Mouse (Mus musculus) heart, postnatal 14 days (tissue): ENCODE measurements around the gene Crygn. TPM values are rescaled to one million over a fixed set of nuclear protein-coding genes. Genes with fewer than 3 reads are reported as not detected.

ENCODE experiments used
- DNase-seq, 2 experiments: peaks; one replicate each; pipeline ENCODE4 v3.0.0; 2021 to 2022
- intact Hi-C: fragments of 180-260 bp; cut with DNase I; formaldehyde crosslinking; loops from one replicate; pipeline ENCODE4 v1.15.1; 2025
- total RNA-seq, 2 experiments: library from RNA; stranded (reverse); gene quantifications; 2 replicates each; pipeline ENCODE4 v1.2.3; 2021

The Crygn gene
- total RNA-seq, 2 experiments from 2014 or later = 2.8 TPM; not detected in 1

DNA sequence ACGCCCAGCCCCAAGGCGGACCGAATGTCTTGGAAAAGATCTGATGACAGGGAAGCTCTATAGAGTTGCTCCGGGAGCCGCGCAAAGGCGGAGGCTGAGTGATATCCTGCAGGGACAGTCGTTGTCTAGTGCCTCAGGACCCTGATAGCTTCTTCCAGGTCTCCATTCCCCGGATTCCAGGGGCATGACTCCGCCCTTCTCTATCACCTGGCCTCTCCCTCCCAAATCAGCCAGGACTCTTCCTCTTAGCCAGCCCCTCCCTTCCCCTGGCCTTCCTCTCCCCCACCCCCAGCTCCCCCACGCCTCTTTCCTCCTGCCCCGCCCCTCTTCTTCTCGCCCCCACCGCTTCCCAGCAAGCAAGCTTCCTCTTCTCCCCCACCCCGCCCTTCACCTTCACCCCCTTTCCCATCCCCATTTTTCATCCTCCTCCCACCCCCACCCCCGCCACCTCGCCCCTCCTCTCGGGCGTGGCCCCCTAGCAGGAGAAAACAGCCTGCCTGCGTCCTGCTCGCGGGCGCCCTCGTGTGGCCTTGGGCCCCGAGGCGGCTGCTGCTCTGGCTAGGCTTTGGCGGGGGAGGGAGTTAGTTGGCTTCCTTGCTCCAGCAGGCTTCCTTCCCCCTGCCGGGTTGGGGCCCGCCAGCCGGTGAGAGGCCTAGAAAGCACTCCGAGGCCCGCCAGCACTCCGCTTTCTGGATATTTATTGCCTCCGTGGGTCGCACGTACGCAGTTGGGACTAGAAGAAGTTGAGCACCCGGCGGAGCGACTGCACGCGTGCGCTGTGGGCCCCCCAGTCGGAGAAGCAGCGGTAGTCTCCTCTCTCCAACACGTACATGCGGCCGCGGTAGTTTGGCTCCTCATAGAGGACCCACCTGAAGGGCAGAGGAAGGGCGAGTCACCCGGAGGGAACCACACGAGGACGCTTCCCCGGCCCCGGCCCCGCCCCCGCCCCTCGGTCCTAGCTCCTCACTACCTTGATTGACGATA lies 7.2 kb downstream of the Crygn start:
- DNase-seq = peak; percentile 94 to 95
- intact Hi-C loops = loop anchor here (1.0 to 2.0 kb wide), 3 partner anchors 28 to 76 kb away; no protein-coding TSS in a partner anchor

DNA sequence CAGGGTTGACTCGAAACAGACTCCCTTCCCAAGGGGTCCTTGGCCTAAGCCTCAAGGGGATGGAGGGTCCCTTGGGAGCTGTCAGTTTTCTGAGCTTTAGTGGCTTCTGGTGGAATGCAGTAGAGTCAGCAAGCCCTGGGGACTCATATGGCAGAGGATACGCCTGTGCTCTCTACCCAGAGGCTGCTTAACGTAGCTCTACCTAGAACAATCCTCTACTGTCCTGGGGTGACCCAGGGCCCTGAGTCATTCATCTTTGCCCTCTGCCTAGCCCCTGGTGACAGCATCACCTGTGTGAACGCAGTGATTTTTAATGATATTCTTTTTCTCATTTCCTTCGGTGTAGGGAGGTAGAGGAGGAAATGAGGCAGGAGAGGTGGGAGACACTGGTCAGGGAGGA lies 8.1 kb downstream of the Crygn start:
- intact Hi-C loops = loop anchor here (2.0 to 5.0 kb wide), 3 partner anchors 42 to 75 kb away; no protein-coding TSS in a partner anchor
- DNase-seq = no peak

DNA sequence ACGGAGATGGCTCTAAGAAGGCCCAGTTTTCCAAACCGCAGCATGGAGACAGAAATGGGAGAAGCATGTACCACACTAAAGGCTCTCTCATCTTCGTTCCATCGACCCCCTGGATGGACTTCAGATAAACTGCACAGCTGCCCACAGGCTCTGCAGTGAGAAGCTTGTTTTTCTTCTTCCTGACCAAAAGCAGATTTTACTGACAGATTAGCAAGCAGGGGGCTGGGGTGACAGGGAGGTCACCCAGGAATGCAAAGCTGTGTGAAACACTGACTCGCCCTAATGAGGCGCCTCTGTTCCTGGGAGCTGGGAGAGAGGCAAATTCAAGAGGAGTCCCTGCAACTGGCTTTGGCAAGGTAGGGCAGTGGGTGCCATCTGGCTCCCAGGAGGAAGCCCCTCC lies 10.3 kb downstream of the Crygn start:
- DNase-seq = no peak
- intact Hi-C loops = loop anchor here (5.0 kb wide), 1 partner anchor 40 kb away; no protein-coding TSS in a partner anchor

DNA sequence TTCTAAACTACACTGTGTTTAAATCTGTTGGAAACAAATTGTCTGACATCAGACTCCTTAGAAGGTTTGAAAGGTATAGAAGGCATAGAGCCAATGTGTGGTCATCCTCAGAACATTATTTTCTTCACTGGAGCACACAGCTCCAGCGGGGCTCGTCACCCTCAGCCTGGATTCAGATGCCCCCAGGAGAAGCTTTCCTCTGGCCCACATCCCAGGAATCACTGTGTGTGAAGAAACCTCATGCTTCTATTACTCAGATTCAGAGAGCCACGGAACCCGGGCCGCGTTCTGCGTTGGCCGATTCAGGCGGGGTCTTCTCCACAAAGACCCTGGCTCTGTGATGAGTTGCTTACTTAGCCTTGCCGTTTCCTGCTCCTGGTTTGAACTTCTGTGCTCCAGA lies 13.9 kb downstream of the Crygn start:
- intact Hi-C loops = no loop called here
- no peak for DNase-seq

DNA sequence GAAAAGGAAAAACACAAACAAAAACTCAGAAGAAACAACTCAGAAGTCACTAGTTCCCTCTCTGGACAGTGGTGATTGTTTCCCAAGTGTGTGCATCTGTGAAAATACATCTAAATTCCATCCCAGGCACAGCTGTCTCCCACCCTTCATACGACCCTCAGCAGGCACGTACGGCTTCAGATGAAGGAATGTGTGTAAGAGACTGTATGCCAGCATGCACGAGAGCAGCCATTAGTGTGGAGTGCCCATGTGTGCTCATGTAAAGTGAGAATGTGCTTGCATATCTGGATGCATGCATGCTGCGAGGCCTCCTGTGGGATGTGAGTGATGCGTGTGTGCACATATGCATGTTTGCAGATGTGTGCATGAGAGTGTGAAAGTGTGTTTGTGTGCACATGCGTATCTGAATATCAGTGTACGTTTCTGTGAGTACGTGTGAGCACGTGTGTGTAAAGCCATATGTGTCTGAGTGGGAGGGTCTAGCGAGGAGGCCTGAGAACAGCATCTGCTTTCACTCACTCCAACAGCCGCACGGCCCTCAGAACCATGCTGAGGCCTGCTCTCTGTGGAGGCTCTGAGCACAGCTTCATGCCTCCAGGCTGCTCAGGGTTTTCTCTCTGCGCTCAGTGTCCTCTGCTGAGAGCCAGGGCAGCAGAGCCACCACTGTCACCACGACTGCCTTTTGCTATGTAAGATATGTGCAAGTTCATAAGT lies 16.5 kb downstream of the Crygn start:
- no peak for DNase-seq
- intact Hi-C loops = no loop called here

DNA sequence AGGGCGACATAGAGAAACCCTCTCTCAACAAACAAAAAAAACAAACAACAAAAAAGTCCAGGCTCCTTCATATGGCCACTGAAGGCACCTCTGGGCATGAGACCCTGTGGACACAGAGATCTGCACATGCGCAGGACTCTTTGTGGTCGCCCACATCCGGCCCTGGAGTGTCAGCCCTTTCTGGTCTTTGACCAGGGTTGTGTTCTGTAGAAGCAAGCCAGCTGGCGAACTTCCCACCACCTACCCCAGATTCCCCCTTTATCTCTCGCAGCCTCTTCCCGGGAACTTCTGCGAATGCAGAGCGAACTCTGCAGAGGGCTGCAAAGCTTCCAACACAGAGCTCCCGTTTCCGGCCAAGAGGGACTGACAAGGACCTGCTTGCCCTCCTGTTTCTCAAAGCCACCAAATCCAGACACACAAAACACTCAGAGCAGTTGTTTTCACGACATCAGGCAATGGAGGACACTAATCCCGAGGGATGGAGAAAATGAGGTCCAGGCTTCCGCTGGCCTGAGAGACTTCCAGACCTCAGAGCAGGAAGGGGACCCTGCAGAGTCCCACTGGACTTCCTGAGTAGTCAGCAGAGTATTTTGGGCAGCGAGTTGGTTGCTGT lies 18.6 kb downstream of the Crygn start:
- intact Hi-C loops = no loop called here
- DNase-seq = peak; percentile 83 to 89

DNA sequence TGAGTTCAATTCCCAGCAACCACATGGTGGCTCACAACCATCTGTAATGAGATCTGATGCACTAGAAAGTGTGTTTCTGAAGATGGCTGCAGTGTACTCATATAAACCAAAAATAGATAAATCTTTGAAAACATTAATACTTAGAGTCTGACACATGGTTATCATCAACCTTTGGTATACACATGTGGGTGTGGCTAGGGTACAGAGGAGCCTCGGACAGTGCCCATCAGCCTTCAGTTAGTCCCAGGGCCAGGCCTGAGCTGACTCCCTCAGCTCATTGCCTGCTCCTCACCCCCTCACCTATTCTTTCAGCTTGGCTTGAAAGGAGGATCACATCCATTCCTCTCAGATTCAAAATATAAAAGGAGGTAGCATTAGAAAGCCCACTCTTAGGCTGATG lies 19.3 kb downstream of the Crygn start:
- no peak for DNase-seq
- intact Hi-C loops = no loop called here

DNA sequence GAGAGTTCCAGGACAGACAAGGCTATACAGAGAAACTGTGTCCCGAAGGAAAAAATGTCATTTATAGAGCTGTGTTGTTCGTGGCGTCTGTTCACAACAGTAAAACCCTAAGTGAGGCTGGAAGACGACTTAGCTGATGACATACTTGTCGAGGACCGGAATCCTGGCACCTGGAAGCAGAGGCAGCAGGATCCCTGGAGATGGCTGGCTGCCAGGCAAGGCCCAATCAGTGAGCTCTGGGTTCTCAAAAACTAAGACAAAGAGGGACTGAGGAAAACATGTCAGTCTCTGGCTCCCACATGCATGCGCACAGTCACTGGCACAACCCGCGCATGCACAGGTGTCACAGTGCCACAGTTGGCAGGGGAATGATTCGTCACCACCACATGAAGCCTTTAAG lies 20.2 kb downstream of the Crygn start:
- intact Hi-C loops = no loop called here
- DNase-seq = no peak

DNA sequence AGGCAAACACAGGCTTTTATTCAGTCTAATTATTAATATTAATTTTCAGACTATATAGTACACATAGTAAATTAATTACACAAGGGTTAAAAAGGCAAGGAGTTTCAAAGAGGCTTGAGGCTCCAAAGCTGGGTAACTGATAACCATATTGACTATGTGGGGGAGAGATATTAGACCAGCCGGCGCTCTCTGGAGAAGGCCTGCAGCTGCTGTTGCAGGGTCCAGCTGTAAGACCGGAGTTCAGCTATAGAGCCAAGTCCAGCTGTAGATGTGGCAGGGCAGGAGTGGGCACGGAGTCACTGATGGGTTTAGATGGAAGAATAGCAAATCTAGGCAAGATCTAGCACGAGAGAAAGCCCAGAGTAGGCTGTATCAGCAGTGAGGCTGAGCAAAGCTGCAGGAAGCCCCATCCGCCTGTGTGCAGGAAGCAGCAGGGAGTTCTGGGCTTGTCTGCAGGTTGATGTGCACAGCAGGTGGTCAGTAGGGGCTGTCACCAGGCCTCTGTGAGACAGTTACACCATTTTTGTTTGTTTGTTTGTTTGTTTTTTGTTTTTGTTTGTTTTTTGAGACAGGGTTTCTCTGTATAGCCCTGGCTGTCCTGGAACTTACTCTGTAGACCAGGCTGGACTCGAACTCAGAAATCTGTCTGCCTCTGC lies 23.9 kb downstream of the Crygn start:
- no peak for DNase-seq
- intact Hi-C loops = no loop called here

DNA sequence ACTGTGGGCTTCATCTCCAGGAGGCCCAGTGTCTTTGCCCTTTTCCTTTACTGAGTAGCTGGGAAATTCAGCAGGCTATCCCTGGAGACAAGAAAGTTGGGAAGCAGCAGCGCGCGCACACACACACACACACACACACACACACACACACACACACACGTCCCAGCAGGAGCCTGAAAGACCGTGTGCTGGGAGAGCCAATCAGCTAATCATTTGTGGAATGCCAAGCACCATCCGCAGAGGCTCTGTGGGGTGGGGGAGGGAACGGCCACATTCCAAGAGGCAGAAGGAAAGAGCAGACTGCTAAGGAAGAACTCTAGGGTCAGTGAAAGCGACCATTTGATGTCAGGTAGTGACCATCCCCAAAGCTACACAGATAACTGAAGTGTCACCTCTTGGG lies 24.7 kb downstream of the Crygn start:
- peak in 1 of 2 experiments; percentile 33 for DNase-seq
- intact Hi-C loops = no loop called here

DNA sequence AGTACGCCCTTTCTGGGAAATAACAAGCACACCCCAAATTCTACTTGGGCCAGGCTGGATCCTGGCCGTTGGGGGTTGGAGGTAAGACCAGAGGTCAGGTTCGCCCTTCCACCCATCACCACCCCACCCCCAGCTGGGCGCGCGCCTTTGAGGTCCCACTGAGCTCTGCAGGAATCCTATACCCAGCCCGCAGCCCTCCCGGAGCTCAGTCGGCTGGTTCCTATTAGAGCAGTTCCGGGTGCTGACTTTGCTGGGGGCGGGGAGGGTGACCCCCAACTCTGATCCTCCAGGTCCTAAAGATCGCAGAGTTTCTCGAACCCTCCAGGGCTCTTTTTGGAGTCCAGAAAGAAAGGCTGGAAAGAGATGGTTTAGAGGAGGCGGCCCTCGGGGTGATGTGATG lies 26.8 kb downstream of the Crygn start:
- intact Hi-C loops = no loop called here
- DNase-seq = no peak

DNA sequence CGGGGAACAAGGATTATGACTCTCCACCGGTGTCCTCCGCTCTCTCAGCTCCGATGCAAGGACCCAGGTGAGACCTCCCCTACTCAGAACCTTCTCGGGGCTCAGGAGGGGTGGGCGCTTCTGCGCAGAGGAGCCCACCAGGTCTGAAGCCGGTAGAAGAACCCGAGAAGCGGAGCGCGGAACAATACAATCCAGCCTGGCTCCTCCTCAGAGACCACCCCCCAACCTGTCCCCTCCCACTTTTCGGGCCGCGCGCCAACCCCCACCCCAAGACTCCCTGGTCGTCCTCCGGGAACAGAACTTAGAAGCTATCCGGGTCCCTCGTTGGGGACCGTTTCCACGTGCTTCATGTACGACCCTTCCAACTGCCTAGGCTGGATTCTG lies 27.3 kb downstream of the Crygn start, which contains the start of gene Wdr86:
TSS of gene Wdr86 (minus strand) at position 240 of the 384 bp plus-strand sequence.
- intact Hi-C loops = no loop called here

DNA sequence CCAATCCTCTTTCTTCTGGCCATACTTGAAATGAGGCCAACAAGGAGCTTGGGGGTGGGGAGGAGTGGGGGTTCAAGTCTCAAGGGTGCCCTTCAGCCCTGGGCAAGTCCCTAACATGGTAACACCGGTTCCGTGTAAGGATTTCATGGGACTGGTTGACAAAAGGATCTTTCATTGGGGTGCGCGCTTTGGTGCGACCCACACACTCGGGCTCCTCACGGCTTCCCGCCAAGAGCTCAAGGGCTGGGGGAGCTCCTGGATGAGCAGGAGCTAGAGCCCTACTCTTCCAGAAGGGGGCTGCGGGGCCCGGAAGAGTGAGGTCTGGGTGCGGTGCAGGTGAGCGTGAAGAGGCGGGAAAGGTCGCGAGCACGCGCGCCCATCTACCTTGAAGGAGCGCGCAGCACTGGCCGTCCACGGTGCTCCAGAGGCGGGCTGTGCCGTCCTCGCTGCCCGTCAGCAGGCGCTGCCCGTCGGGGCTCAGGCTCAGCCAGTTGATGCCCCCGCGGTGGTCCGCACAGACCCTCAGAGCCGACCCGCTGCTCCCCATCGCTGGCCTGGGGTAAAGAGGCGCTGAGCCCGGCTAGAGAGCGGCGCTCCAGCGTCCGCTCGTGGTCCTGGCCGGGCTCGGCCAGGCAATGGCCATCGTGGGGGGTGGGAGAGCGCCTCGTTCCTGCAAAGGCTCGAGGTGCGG lies 27.9 kb downstream of the Crygn start:
- no peak for DNase-seq
- intact Hi-C loops = no loop called here

More for the DNA sequence above, 27.3 kb downstream of the Crygn start, which contains the start of gene Wdr86:
- no peak for DNase-seq

DNA sequence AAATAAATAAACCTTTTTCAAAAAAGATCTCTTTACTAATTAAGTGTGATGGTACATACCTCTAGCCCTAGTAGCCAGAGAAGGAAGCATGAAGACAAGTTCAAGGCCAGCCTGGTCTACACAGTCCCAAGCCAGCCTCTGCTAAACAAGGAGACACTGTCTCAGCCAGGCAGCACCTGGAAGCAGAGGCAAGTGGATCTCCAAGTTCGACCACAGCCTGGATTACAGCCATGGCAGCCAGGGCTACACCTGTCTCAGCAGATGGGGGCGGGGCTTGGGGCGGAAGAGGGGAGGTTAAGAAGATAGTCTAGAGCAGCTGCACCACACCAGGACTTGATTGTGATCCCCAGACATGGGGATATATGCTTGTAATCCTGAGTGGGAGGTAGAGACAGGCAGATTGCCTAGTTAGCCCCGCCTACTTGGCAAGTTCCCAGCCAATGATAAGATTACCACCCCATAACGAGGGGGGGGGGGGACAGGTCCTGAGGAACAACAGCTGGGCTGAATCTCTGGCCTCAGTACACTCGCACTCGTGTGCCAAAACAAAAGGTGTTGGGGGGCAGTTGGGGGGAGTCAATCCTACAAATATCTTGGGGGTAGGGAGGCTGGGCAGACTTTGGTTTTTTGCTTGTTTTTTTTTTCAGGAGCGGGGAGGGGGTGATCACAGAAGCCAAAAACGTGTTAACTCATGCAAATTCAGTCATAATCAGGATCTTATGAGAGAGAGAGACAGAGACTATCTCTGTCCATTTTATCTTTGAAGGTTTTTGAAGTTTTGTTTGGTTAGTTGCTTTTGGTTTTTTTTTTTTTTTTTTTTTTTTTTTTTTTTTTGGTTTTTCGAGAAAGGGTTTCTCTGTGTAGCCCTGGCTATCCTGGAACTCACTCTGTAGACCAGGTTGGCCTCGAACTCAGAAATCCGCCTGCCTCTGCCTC lies 30.6 kb downstream of the Crygn start:
- intact Hi-C loops = no loop called here
- DNase-seq = peak; percentile 25 to 57

DNA sequence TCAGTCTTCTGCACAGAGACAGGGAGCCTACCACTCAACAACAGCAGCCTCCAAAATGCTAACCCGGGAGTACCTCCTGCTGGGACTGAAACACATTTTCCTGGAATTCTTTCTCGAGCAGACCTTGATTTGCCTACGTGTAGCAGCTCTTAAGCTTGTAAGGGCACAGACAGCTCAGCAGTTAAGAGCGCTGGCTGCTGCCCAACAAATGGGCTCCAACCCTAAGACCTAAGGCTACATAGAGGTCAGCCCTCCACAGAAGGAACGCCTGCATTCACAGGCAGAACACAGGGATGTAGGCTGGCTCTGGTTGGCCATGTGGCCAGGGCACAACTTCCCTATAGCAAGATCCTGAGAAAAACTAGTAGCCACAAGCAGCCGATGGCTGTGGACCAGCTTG lies 31.9 kb downstream of the Crygn start:
- intact Hi-C loops = no loop called here
- no peak for DNase-seq

DNA sequence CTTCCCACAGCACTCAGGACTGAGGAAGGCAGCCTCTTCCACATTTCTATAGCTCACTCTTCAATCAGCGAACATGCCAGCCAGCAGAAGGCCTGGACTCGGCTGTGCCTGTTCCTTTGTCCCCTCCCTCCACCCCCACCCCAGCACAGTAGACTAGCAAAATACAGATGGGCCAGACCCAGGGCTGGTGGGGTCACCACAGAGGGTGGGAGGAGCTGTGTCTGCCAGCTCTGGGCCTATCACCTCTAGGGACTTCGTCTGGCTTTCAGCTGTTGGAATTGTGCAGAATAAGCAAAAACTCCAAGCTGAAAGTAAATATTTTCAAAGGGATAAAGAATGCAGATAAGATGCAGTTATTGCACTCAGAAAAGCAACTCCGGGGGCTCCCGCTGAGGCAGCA lies 33.0 kb downstream of the Crygn start:
- intact Hi-C loops = no loop called here
- no peak for DNase-seq

DNA sequence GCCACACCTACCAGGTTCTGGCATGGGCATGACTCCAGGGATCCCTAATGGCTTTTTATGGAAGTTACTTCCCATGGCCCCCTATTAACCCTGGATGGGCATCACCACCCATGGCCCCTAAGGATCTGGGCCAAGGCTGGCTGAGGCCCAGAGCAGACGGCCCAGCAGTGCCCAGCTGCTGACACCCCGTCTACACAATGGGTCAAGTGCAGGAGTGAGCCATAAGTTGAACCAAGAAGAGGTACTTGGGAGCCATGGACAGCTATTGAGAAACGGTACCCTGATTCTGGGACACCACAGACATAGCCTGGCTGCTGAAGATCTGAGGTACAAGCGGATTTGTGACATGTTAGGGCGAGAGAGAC lies 33.6 kb downstream of the Crygn start:
- no peak for DNase-seq
- intact Hi-C loops = no loop called here

DNA sequence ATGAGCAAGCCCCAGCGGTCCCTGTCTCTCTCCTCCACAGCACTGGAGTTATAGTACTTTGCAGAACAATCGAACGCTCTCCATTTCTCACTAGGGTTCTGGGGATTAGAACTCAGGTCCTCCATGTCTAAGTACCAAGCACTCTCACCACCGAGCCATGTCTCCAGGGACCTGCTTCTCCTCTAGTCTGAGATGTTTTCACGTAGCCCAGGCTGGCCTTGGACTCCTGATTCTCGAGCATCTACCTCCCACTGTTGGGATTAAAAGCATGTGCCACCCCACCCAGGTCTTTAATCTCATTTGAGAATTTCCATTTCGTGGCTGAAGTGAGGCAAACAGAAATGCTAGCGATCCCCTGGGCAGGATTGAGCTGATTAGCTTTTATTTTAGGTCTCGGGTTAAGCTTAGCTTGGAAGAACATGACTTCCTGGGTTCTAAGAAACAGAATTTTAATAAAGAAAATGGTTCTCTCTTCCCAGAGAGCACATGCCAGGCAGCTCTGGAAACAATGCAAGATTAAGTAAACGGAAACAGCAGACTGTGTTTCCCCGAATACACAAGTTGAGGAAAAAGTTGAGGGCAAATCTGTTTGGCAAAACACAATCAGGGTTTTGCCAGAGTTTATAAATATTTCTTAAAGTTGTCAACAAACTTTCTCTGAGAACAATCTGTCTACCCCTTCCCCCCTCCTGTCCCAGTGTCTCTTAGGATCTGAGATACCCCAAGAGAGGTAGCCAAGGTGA lies 34.1 kb downstream of the Crygn start:
- intact Hi-C loops = no loop called here
- DNase-seq = no peak
